Comparison of ENCODE assay signal across 16 mouse cellular contexts in genomic region chr1:42589442-42589841, GRCm38 (mm10).
DNase-seq lines count a peak whose midpoint lies in the region; ATAC-seq and TF ChIP-seq lines count a peak whose summit lies in the region.
"Had no signal": no experiment of that assay in that cellular context is flagged by ENCODE, and none has a peak within 500 bp of the region (broad histone marks: within the 10 kb centered on the region; RNA-seq: fewer than 3 reads in every experiment).

No protein-coding gene starts in this region.

- no peak for ATAC-seq in heart, embryonic 11.5 days (replicated peaks; ENCODE audit: insufficient number of reproducible peaks, low FRiP score, low TSS enrichment)
- ATAC-seq in midbrain, embryonic 14.5 days (ENCODE audit: low FRiP score, low TSS enrichment), result no peak
- ATAC-seq in midbrain, postnatal 0 days (ENCODE audit: low FRiP score), result no peak
- 0 out of 2 replicates have a peak, but pooled peaks have one; percentile 46 for ATAC-seq in intestine, embryonic 16.5 days
- peak; percentile 53; the same call in 1 of the 2 replicates for ATAC-seq in stomach, postnatal 0 days (ENCODE audit: low FRiP score, low TSS enrichment)
- ATAC-seq: inflammation-experienced regulatory T-cells, adult 6 months; liver, embryonic 12.5 days; Patski had no signal

- no peaks in the 10 kb centered on the region for H3K27me3 ChIP-seq in heart, embryonic 11.5 days (ENCODE audit: control insufficient read depth, insufficient read depth, low read length)
- no peaks in the 10 kb centered on the region for H3K27me3 ChIP-seq in midbrain, embryonic 14.5 days (ENCODE audit: control insufficient read depth, insufficient read depth, low read length)
- H3K27me3 ChIP-seq in midbrain, postnatal 0 days (ENCODE audit: insufficient read depth, low read length), result no peaks in the 10 kb centered on the region
- H3K27me3 ChIP-seq in intestine, embryonic 16.5 days (replicated peaks; ENCODE audit: control insufficient read depth, insufficient read depth, low read length), result no peaks in the 10 kb centered on the region
- no peaks in the 10 kb centered on the region for H3K27me3 ChIP-seq in stomach, postnatal 0 days (ENCODE audit: control insufficient read depth, insufficient read depth, low read length)
- H3K27me3 ChIP-seq: forebrain, embryonic 12.5 days; liver, embryonic 12.5 days; Patski had no signal

- no peak overlapping the region for H3K9ac ChIP-seq in heart, embryonic 11.5 days (ENCODE audit: low read depth, low read length)
- no peak overlapping the region for H3K9ac ChIP-seq in midbrain, embryonic 14.5 days (replicated peaks; ENCODE audit: low read length)
- H3K9ac ChIP-seq in midbrain, postnatal 0 days (replicated peaks; ENCODE audit: low read length, poor library complexity, severe bottlenecking), result no peak overlapping the region
- no peak overlapping the region for H3K9ac ChIP-seq in intestine, embryonic 16.5 days (ENCODE audit: low read depth, low read length)
- no peak overlapping the region for H3K9ac ChIP-seq in stomach, postnatal 0 days (ENCODE audit: low read length)
- H3K9ac ChIP-seq: forebrain, embryonic 12.5 days; liver, embryonic 12.5 days had no signal

- WGBS in heart, embryonic 11.5 days (ENCODE audit: insufficient replicate concordance), result 40% methylated on average over 7 of the region's 7 CpGs
- 60% methylated on average over 7 of the region's 7 CpGs for WGBS in midbrain, embryonic 14.5 days
- 52% methylated on average over 7 of the region's 7 CpGs for WGBS in midbrain, postnatal 0 days
- WGBS in intestine, embryonic 16.5 days, result 44% methylated on average over 7 of the region's 7 CpGs
- WGBS in stomach, postnatal 0 days, result 35% methylated on average over 7 of the region's 7 CpGs

- no peak for DNase-seq in heart, postnatal 4 days
- no peak for DNase-seq in midbrain, embryonic 14.5 days
- no peak for DNase-seq in midbrain, postnatal 0 days (ENCODE audit: low spot score)
- DNase-seq in stomach, postnatal 0 days (ENCODE audit: low spot score), result no peak
- DNase-seq in spleen, postnatal 14 days (ENCODE audit: low spot score in 2 of 2), result no peak
- DNase-seq: cerebellum, adult 11 months; cerebellum, postnatal 25 days; kidney, postnatal 14 days; layer of hippocampus, adult 9-11 months; lung, postnatal 14 days had no signal

- H3K27ac ChIP-seq in heart, embryonic 11.5 days (ENCODE audit: low read depth, low read length), result no peak overlapping the region
- H3K27ac ChIP-seq in midbrain, embryonic 14.5 days (replicated peaks; ENCODE audit: low read depth, low read length), result peak overlapping the region; percentile 16; the same call in 1 of the 2 replicates
- H3K27ac ChIP-seq in midbrain, postnatal 0 days (ENCODE audit: low read depth, low read length), result no peak overlapping the region
- H3K27ac ChIP-seq in intestine, embryonic 16.5 days (ENCODE audit: low read length), result no peak overlapping the region
- H3K27ac ChIP-seq in stomach, postnatal 0 days (replicated peaks), result no peak overlapping the region
- H3K27ac ChIP-seq: forebrain, embryonic 12.5 days; liver, embryonic 12.5 days had no signal

- H3K9me3 ChIP-seq in heart, embryonic 11.5 days (replicated peaks; ENCODE audit: control insufficient read depth, low read length), result no peaks in the 10 kb centered on the region
- no peaks in the 10 kb centered on the region for H3K9me3 ChIP-seq in midbrain, embryonic 14.5 days (ENCODE audit: control insufficient read depth, low read length)
- H3K9me3 ChIP-seq in midbrain, postnatal 0 days (ENCODE audit: low read length), result no peaks in the 10 kb centered on the region
- no peaks in the 10 kb centered on the region for H3K9me3 ChIP-seq in intestine, embryonic 16.5 days (ENCODE audit: control insufficient read depth, low read length)
- H3K9me3 ChIP-seq in stomach, postnatal 0 days (ENCODE audit: control insufficient read depth, low read length), result no peaks in the 10 kb centered on the region
- H3K9me3 ChIP-seq: forebrain, embryonic 12.5 days; liver, embryonic 12.5 days had no signal

- TF ChIP-seq CTCF in midbrain, postnatal 0 days (IDR thresholded peaks at IDR 0.05), result no peak
- no peak for TF ChIP-seq CTCF in stomach, postnatal 0 days (IDR thresholded peaks at IDR 0.05; ENCODE audit: low read depth)

- H3K4me3 ChIP-seq in heart, embryonic 11.5 days (ENCODE audit: low read depth, low read length), result no peak overlapping the region
- H3K4me3 ChIP-seq in midbrain, embryonic 14.5 days (replicated peaks; ENCODE audit: low read depth, low read length), result no peak overlapping the region
- H3K4me3 ChIP-seq in midbrain, postnatal 0 days (ENCODE audit: low read depth, low read length), result no peak overlapping the region
- H3K4me3 ChIP-seq in intestine, embryonic 16.5 days (ENCODE audit: low read length), result no peak overlapping the region
- no peak overlapping the region for H3K4me3 ChIP-seq in stomach, postnatal 0 days (ENCODE audit: low read depth, low read length)
- H3K4me3 ChIP-seq: forebrain, embryonic 12.5 days; liver, embryonic 12.5 days had no signal

- H3K36me3 ChIP-seq in heart, embryonic 11.5 days (ENCODE audit: control insufficient read depth, insufficient read depth, low read length), result no peaks in the 10 kb centered on the region
- no peaks in the 10 kb centered on the region for H3K36me3 ChIP-seq in midbrain, embryonic 14.5 days (ENCODE audit: control insufficient read depth, insufficient read depth, low read length)
- no peaks in the 10 kb centered on the region for H3K36me3 ChIP-seq in midbrain, postnatal 0 days (ENCODE audit: insufficient read depth, low read length)
- H3K36me3 ChIP-seq in intestine, embryonic 16.5 days (ENCODE audit: control insufficient read depth, insufficient read depth, low read length), result no peaks in the 10 kb centered on the region
- H3K36me3 ChIP-seq in stomach, postnatal 0 days (ENCODE audit: control insufficient read depth, insufficient read depth, low read length), result no peaks in the 10 kb centered on the region
- H3K36me3 ChIP-seq: forebrain, embryonic 12.5 days; liver, embryonic 12.5 days had no signal

- no peak for TF ChIP-seq EP300 in stomach, postnatal 0 days (optimal IDR thresholded peaks at IDR 0.05)

- peak overlapping the region; percentile 14; the same call in 1 of the 2 replicates for H3K4me2 ChIP-seq in heart, embryonic 11.5 days
- H3K4me2 ChIP-seq in midbrain, embryonic 14.5 days (ENCODE audit: low read length), result no peak overlapping the region
- H3K4me2 ChIP-seq in midbrain, postnatal 0 days (ENCODE audit: low read depth, low read length, poor library complexity, severe bottlenecking), result no peak overlapping the region
- H3K4me2 ChIP-seq in intestine, embryonic 16.5 days (ENCODE audit: low read depth, low read length), result no peak overlapping the region
- no peak overlapping the region for H3K4me2 ChIP-seq in stomach, postnatal 0 days (replicated peaks; ENCODE audit: low read depth)
- H3K4me2 ChIP-seq: forebrain, embryonic 12.5 days; liver, embryonic 12.5 days had no signal

- no peaks in the 10 kb centered on the region for H3K4me1 ChIP-seq in heart, embryonic 11.5 days (ENCODE audit: control insufficient read depth, insufficient read depth, low read length)
- no peaks in the 10 kb centered on the region for H3K4me1 ChIP-seq in midbrain, embryonic 14.5 days (ENCODE audit: control insufficient read depth, insufficient read depth, low read length)
- H3K4me1 ChIP-seq in midbrain, postnatal 0 days (ENCODE audit: insufficient read depth, low read length), result no peaks in the 10 kb centered on the region
- no peaks in the 10 kb centered on the region for H3K4me1 ChIP-seq in intestine, embryonic 16.5 days (ENCODE audit: control insufficient read depth, insufficient read depth, low read length)
- H3K4me1 ChIP-seq in stomach, postnatal 0 days (replicated peaks; ENCODE audit: control insufficient read depth, insufficient read depth), result no peaks in the 10 kb centered on the region
- H3K4me1 ChIP-seq: forebrain, embryonic 12.5 days; liver, embryonic 12.5 days had no signal

Comparison
In these comparisons a context has a peak if more than half of its experiments do, and no peak if none do; other contexts are left out.
1. ATAC-seq: peak in intestine, embryonic 16.5 days (single experiment) and stomach, postnatal 0 days (single experiment); none in heart, embryonic 11.5 days (single experiment), midbrain, embryonic 14.5 days (single experiment) and midbrain, postnatal 0 days (single experiment).